Mouse (Mus musculus) testis, adult 2 months (tissue): ENCODE measurements around the gene Tspo.

ENCODE experiments used
- CTCF ChIP-seq: fragments of 200-500 bp; IDR thresholded peaks from 2 replicates; pipeline ENCODE4 v1.5.1; 2012; ENCODE audit warnings: low read depth, mild to moderate bottlenecking, inconsistent platforms, low read length, moderate library complexity; ENCODE audit not compliant: control insufficient read depth, insufficient read depth, insufficient replicate concordance
- POLR2A ChIP-seq: fragments of 200-500 bp; IDR thresholded peaks from 2 replicates; pipeline ENCODE4 v1.6.1; 2012; ENCODE audit warnings: low read depth, mild to moderate bottlenecking, inconsistent platforms, low read length, moderate library complexity; ENCODE audit not compliant: control insufficient read depth

DNA sequence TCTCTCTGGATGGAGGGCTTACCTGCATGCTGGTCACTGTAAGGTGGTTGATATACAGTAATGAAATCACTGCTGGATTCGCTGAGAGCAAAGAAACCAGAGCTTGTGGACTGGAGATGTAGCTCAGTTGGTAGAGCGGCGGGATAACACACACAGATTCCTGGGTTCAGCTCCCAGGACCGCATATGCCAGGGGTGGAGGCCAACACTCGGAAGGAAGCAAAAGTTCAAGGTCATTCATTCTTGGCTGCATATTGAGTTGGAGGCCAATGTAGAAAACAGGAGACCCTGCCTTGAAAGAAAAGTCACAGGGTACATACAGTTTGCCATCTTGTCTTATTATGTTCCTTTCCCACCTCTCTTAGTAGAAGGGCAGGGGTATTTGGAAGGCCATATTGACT, 33.6 kb upstream of the Tspo start:
- TF ChIP-seq CTCF (no peak), POLR2A (no peak)
